Mouse (Mus musculus) G1E-ER4 (cell line): ENCODE measurements around the gene Olfr166. TPM values are rescaled to one million over a fixed set of nuclear protein-coding genes. Genes with fewer than 3 reads are reported as not detected.

Experiments used
- GATA1 ChIP-seq: IDR thresholded peaks from one replicate; pipeline ENCODE4 v1.8.0; 2012; ENCODE audit warnings: low read length, inconsistent platforms
- polyA plus RNA-seq: library from polyadenylated mRNA; stranded (reverse); fragments of >175 nt; gene quantifications from 2 replicates; pipeline ENCODE4 v1.2.3, GENCODE M21; 2012

Gene Olfr166
- polyA plus RNA-seq: not detected in 2 replicates

- TF ChIP-seq GATA1: no peak
Observed at GRCm38 (mm10) chr16:19483394-19483793, at the start of gene Olfr166. Gene Olfr166, plus strand, starts transcription at chr16:19483694.

GRCm38 (mm10) chr16:19464365-19464764 lies 19.1 kb upstream of the Olfr166 start:
- TF ChIP-seq GATA1: no peak

- TF ChIP-seq GATA1: no peak
Observed at GRCm38 (mm10) chr16:19522166-19522565, 38.7 kb downstream of the Olfr166 start, which contains the start of gene Olfr167. Gene Olfr167, minus strand, starts transcription at chr16:19522266.

- TF ChIP-seq GATA1: no peak
Observed at GRCm38 (mm10) chr16:19535455-19535854, 52.0 kb downstream of the Olfr166 start, which contains the start of gene Olfr168. Gene Olfr168, minus strand, starts transcription at chr16:19535555.

Other genes starting within 250 kb of the Olfr166 start
- not detected in 2 replicates for gene Olfr164, start 169.6 kb upstream of the Olfr166 start, polyA plus RNA-seq
- gene Olfr165, start 60.6 kb upstream of the Olfr166 start, polyA plus RNA-seq: not detected in 2 replicates
- gene Olfr167, start 38.6 kb downstream of the Olfr166 start, polyA plus RNA-seq: not detected in 2 replicates
- gene Olfr168, start 51.9 kb downstream of the Olfr166 start, polyA plus RNA-seq: not detected in 2 replicates
- gene Olfr169, start 88.1 kb downstream of the Olfr166 start, polyA plus RNA-seq: not detected in 2 replicates
- gene Olfr170, start 128.2 kb downstream of the Olfr166 start, polyA plus RNA-seq: not detected in 2 replicates
- gene Olfr171, start 146.2 kb downstream of the Olfr166 start, polyA plus RNA-seq: not detected in 2 replicates
- gene Lamp3, start 222.7 kb downstream of the Olfr166 start, polyA plus RNA-seq: not detected in 2 replicates